Mouse (Mus musculus): ENCODE measurements around the gene Noc2l. TPM values are rescaled to one million over a fixed set of nuclear protein-coding genes. Genes with fewer than 3 reads are reported as not detected.

Noc2l gene
- 5.9 TPM for polyA plus RNA-seq (2014; fragmentation: Illumina TruSeq; extraction: RNeasy Lipid Tissue Mini Kit (QIAGEN cat#74804); ENCODE audit: low read depth, low replicate concordance)

DNA sequence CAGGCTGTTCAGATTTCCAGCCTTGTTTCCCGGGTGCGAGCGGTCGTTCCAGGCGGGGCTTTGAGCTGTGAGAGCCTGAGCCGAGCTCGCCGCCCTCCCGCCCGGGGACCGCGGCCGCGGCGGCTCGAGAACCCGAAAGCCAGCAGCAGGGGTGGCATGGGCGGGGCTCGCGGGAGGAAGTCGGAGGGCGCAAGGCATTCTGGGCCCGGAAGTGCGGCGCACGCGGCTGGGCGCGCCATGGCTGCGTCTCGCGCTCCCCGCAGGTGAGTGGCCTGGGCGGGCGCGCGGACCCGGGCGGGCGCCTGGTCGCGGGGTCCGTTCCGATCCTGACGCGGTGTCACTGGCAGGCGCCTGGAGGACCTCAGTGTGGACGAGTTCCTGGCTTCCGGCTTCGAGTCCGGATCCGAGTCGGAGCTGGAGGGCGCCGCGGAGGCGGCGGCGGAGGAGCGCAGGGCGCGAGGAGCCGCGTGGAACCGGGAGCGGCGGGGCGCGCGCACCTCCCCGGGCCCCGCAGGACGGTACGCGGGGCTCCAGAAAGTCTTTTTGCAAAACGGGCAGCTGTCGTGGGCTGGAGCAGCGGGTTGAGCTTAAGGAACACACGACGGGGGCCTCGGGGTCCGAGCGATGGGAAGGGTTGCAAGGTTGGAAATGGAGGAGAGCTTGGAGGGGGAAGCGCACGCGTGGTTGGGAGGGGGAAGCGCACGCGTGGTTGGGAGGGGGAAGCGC is at the start of gene Noc2l:
Gene Noc2l, plus strand, starts transcription at position 203 of the 726 bp plus-strand sequence.

DNA sequence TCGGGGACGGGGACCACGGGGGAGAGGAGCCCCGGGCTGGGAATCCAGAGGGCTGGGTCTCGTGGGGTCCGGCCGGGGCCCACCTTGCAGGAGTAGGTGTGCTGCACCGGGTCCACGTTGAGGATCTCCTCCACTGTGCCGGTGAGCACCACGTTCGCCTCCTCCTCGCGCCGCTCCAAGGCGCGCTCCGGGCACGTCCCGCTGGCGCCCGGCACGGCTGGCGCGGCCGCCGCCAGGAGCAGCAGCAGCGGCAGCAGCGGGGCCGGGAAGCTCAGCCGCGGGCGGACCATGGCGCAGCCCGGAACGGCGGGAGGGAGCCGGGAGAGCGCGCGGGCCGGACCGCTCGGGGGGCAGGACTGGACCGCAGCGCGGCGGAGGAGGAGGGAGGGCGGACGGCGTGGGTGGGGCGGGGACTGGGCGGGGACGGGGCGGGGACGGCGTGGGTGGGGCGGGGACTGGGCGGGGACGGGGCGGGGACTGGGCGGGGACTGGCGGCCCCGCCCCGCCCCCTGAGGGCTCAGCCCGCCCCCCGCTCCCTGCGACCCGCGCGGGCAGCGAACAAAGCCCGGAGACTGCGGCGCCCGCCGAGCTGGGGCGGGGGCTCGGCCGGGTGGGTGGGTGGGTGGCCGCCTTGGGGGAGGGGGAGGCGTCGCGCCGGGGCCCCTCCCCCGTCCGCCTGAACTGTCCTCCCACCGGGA is 38.5 kb upstream of the Noc2l start, which contains the start of gene Agrn:
Gene Agrn, minus strand, starts transcription at position 358 of the 698 bp plus-strand sequence.

DNA sequence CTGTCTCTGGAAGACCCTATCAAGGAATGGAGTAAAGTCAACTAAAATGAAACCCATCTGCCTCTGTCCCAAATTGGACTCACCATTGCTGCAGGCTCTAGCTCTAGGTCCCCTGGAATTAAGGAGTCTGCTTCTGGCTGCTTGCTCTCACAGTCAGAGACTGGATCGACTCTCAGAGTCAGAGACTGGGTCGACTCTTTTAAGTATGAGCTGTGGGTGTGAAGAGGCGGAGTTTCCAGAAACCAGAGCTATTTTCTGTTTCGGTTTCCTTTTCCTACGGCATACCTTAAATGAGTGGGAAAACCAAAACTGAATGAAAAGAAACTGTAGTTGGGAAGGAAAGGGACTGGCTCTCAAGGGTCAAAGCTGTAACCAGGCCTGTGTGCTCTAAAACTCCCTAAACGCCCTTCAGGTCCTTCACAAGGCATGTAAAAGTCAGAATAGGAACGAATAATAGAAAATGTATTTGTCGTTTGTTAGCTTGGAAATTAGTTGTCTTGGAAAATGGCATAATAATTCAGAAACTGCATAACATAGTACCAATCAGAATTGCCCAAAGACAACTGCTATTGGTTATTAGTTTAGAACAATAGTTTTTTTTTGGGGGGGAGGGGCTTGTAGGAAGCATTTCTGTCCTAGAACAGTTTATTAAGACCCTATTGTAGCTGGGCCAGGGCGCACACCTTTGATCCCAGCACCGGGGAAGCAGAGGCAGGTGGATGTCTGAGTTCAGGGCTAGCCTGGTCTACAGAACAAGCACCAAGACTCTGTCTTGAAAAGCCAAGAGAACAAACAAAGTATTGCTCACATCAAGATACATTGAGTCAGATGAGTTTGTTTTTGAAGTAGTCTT is 35.0 kb upstream of the Noc2l start, which contains the start of gene Isg15:
Gene Isg15, minus strand, starts transcription at position 196 of the 853 bp plus-strand sequence.

DNA sequence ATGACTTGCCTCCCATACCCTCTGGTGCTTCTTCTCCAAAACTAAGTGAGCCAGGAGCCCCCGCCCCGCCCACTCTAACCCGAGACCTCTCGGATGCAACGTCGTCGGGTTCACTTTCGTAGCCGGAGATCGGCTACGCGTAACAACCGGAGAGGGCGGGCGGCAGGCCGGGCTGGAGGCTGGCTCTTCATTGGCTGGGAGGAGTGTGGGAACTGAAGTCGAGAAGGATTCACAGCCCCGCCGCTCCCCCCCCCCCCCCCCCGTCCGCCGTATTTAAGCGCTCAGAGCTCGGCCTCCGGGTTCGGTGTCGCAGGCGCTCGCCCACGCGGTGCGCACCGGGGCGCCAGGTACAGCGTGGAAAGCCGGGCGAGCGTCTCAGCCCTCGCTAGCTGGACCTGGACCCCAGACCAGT is 32.8 kb upstream of the Noc2l start, which contains the start of gene AW011738:
Gene AW011738, plus strand, starts transcription at position 304 of the 412 bp plus-strand sequence.

DNA sequence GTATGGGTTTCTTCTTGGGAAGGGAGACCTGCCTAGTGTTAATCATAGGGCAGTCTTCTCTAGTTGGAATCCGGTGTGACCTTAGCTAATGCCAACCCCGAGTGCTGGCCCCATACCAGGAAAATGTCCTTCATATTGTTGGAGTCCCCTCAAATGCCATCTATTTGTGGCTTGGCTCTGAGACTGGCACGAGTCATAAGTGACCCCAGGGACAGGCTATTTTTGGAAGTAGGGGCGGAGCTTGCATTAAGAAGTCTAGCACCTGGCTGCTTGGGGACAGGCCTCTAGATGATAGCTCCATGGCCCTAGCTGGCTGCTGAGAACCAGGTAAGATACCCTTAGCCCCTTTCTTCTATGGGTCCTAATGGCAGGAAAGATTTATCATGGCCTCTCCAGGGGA is 20.2 kb upstream of the Noc2l start, which contains the start of gene Perm1:
Gene Perm1, plus strand, starts transcription at position 220 of the 400 bp plus-strand sequence.

DNA sequence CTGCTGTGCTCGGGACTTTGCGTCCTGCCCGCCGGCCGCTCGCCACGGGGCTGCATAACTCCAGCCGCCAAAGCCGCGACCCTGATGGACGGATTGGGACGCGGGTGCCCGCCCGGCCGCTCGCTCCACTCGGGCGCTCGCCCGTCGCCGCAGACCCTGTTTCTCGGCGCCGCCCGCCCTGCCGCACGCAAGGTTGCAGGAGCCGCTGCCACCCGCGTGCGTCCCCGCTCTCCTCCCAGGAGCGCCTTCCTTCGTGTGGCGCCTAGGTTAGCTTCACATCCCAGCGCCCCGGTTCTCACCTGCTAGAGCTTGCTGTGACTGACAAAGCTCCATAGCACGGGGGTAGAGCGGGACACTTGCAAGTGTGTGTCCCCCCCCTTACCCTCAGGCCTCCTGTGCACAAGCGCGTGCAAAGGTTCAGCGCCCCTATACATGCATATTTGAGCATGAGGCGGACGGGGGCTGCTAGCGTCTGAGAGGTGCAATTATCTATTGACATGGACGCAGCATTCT is 1.1 kb upstream of the Noc2l start, which contains the start of gene Plekhn1:
Gene Plekhn1, minus strand, starts transcription at position 157 of the 513 bp plus-strand sequence.

DNA sequence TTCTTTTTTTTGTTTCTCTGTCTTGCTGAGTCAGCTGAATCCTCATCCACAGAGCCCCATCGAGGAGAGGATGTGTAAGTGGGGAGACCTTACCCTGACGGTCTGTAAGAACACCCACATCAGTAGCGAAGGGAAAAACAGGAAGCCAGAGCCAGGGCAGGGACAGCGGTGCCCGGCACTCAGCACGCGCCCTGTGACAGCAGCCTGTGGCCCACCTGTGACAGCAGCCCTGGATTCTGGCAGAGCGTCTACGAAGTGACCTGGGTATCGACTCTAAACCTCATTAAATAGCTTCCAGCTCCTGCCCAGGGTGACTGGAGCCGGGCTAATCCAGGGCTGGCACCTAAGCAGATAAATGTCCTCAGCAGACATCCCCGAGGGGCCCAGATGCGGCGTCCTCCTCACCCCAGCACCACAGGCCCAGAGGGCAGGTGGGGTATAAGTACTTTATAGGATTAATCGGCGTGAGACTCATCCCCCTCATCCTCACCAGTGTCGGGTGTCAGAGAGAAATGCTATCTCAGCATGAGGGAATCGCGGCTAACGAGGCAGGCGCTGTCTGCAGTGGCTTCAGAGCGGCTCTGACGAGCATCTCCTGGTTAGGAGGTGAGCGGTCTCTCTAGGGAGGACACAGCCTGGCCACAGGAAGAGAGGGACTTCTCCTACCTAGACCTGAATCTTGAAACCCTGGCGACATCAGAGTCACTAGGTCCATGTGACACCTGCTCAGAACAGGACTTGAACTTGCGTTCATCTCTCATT is 19.4 kb downstream of the Noc2l start, which contains the start of gene Samd11:
Gene Samd11, minus strand, starts transcription at position 580 of the 762 bp plus-strand sequence.

Other genes starting within 250 kb of the Noc2l start
- 6.1 TPM for gene B3galt6, start 243.4 kb upstream of the Noc2l start, polyA plus RNA-seq (2014; fragmentation: Illumina TruSeq; extraction: RNeasy Lipid Tissue Mini Kit (QIAGEN cat#74804); ENCODE audit: low read depth, low replicate concordance)
- 145 TPM for gene Sdf4, start 243.1 kb upstream of the Noc2l start, polyA plus RNA-seq (2014; fragmentation: Illumina TruSeq; extraction: RNeasy Lipid Tissue Mini Kit (QIAGEN cat#74804); ENCODE audit: low read depth, low replicate concordance)
- gene Tnfrsf4, start 222.2 kb upstream of the Noc2l start, polyA plus RNA-seq (2014; fragmentation: Illumina TruSeq; extraction: RNeasy Lipid Tissue Mini Kit (QIAGEN cat#74804); ENCODE audit: low read depth, low replicate concordance), result not detected
- not detected for gene Tnfrsf18, start 209.8 kb upstream of the Noc2l start, polyA plus RNA-seq (2014; fragmentation: Illumina TruSeq; extraction: RNeasy Lipid Tissue Mini Kit (QIAGEN cat#74804); ENCODE audit: low read depth, low replicate concordance)
- 2.5 TPM for gene Ttll10, start 176.6 kb upstream of the Noc2l start, polyA plus RNA-seq (2014; fragmentation: Illumina TruSeq; extraction: RNeasy Lipid Tissue Mini Kit (QIAGEN cat#74804); ENCODE audit: low read depth, low replicate concordance)
- 3.6 TPM for gene 9430015G10Rik, start 126.0 kb upstream of the Noc2l start, polyA plus RNA-seq (2014; fragmentation: Illumina TruSeq; extraction: RNeasy Lipid Tissue Mini Kit (QIAGEN cat#74804); ENCODE audit: low read depth, low replicate concordance)
- gene Rnf223, start 105.5 kb upstream of the Noc2l start, polyA plus RNA-seq (2014; fragmentation: Illumina TruSeq; extraction: RNeasy Lipid Tissue Mini Kit (QIAGEN cat#74804); ENCODE audit: low read depth, low replicate concordance), result not detected
- gene Agrn, start 38.5 kb upstream of the Noc2l start, polyA plus RNA-seq (2014; fragmentation: Illumina TruSeq; extraction: RNeasy Lipid Tissue Mini Kit (QIAGEN cat#74804); ENCODE audit: low read depth, low replicate concordance), result 12.3 TPM
- gene Isg15, start 35.2 kb upstream of the Noc2l start, polyA plus RNA-seq (2014; fragmentation: Illumina TruSeq; extraction: RNeasy Lipid Tissue Mini Kit (QIAGEN cat#74804); ENCODE audit: low read depth, low replicate concordance), result not detected
- gene AW011738, start 32.7 kb upstream of the Noc2l start, polyA plus RNA-seq (2014; fragmentation: Illumina TruSeq; extraction: RNeasy Lipid Tissue Mini Kit (QIAGEN cat#74804); ENCODE audit: low read depth, low replicate concordance), result 0.32 TPM
- not detected for gene Perm1, start 20.1 kb upstream of the Noc2l start, polyA plus RNA-seq (2014; fragmentation: Illumina TruSeq; extraction: RNeasy Lipid Tissue Mini Kit (QIAGEN cat#74804); ENCODE audit: low read depth, low replicate concordance)
- 8.4 TPM for gene Plekhn1, start 1.2 kb upstream of the Noc2l start, polyA plus RNA-seq (2014; fragmentation: Illumina TruSeq; extraction: RNeasy Lipid Tissue Mini Kit (QIAGEN cat#74804); ENCODE audit: low read depth, low replicate concordance)
- not detected for gene Samd11, start 19.6 kb downstream of the Noc2l start, polyA plus RNA-seq (2014; fragmentation: Illumina TruSeq; extraction: RNeasy Lipid Tissue Mini Kit (QIAGEN cat#74804); ENCODE audit: low read depth, low replicate concordance)
- gene Vmn2r-ps159, start 95.1 kb downstream of the Noc2l start, polyA plus RNA-seq (2014; fragmentation: Illumina TruSeq; extraction: RNeasy Lipid Tissue Mini Kit (QIAGEN cat#74804); ENCODE audit: low read depth, low replicate concordance), result not detected